Mouse (Mus musculus) testis, adult 10 weeks (tissue): Measurements from ENCODE around the gene Tsg101. TPM values are rescaled to one million over a fixed set of nuclear protein-coding genes. Genes with fewer than 3 reads are reported as not detected.

Source experiments
- polyA plus RNA-seq: library from polyadenylated mRNA; stranded (reverse); fragments of 350-450 nt; fragmentation: Illumina TruSeq; extraction: RNeasy Lipid Tissue Mini Kit (QIAGEN cat#74804); gene quantifications from one replicate; pipeline ENCODE4 v1.2.3, GENCODE M21; 2014; ENCODE audit warnings: low read depth, low replicate concordance

Tsg101 gene
- polyA plus RNA-seq, result 180 TPM

GRCm38 (mm10) chr7:46919551-46920176 lies at the start of gene Tsg101:
Gene Tsg101, minus strand, starts transcription at chr7:46919969.

GRCm38 (mm10) chr7:46957831-46958691 lies 38.3 kb upstream of the Tsg101 start, which contains the start of gene Uevld:
Gene Uevld, minus strand, starts transcription at chr7:46958527.

DNA sequence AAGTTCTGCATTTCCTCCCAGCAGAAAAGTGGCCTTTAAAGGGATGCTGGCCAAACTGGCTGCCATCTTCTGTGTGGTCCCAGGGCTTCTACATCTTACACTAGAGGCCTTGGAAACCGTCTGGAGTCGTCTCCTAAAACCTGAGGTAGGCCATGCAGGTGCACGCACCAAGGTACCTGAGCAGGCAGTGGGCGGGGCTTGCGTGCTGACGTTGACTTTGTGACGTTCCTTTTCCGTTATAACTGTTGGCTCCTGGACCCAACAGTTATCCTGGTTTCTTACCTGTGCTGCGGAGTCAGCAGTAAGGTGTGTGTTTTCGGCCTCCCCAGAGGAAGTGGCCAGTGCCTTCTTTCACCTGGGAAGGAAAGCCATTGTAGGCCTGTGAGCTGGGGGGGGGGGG lies 58.8 kb downstream of the Tsg101 start, which contains the start of gene Ldhc:
Gene Ldhc (plus strand): TSS at position 208 of the 400 bp plus-strand sequence.

DNA sequence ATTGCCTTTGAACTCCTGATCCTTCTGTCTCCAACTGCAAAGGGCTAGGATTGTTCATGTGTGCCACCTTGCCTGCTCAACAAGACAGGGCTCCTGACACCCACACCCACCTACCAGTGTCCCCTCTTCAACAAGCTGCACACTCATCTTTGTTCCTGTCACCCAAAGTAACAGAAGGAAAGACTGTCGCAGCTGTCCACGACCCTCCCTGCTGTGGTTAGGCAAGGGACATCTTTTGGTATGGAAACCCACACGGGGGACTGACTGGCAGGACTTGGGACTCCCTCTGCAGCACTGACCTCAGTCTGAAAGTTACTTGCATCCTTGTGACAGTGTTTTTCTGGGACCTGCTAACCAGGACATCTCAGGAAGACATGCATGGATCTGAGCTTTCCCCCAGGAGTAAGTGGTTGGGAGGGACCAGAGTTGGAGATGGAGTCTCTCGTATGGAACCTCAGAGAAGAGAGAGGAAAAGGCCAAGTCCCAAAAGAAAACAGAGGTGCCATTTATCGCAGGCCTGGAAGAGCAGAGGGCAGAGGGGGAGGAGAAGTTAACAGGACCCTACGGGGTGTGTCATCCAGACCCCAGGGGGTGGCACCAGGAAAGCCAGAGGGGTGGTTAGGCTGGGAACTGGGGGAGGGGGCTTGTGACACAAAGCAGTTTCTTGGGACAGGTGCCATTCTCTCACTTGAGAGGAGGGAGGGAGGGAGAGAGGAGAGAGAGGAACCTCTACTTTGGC lies 78.8 kb downstream of the Tsg101 start, which contains the start of gene Ldha:
Gene Ldha (plus strand): TSS at position 689 of the 739 bp plus-strand sequence.

Other genes with a start within 250 kb of the Tsg101 start
- 0.18 TPM for gene Tph1, start 247.4 kb downstream of the Tsg101 start, polyA plus RNA-seq
- gene Saal1, start 209.3 kb downstream of the Tsg101 start, polyA plus RNA-seq, result 7.2 TPM
- not detected for gene Saa3, start 204.3 kb downstream of the Tsg101 start, polyA plus RNA-seq
- gene Saa4, start 187.4 kb downstream of the Tsg101 start, polyA plus RNA-seq, result 0.25 TPM
- 1.3 TPM for gene Saa1, start 177.0 kb downstream of the Tsg101 start, polyA plus RNA-seq
- gene Saa2, start 168.2 kb downstream of the Tsg101 start, polyA plus RNA-seq, result not detected
- 23.2 TPM for gene Hps5, start 123.9 kb downstream of the Tsg101 start, polyA plus RNA-seq
- gene Gtf2h1, start 123.9 kb downstream of the Tsg101 start, polyA plus RNA-seq, result 238 TPM
- 370 TPM for gene Ldha, start 78.5 kb downstream of the Tsg101 start, polyA plus RNA-seq
- 3,731 TPM for gene Ldhc, start 58.8 kb downstream of the Tsg101 start, polyA plus RNA-seq
- 15.7 TPM for gene Uevld, start 38.6 kb upstream of the Tsg101 start, polyA plus RNA-seq
- gene Gm9999, start 63.6 kb upstream of the Tsg101 start, polyA plus RNA-seq, result 361 TPM
- gene Spty2d1, start 88.4 kb upstream of the Tsg101 start, polyA plus RNA-seq, result 14.4 TPM
- gene Tmem86a, start 130.6 kb upstream of the Tsg101 start, polyA plus RNA-seq, result 2.6 TPM
- not detected for gene Ptpn5, start 213.7 kb upstream of the Tsg101 start, polyA plus RNA-seq